Mouse (Mus musculus) lung, postnatal 0 days (tissue): ENCODE results near the gene Tsen34. TPM values are rescaled to one million over a fixed set of nuclear protein-coding genes. Genes with fewer than 3 reads are reported as not detected.

Experiments
- ATAC-seq: fragments of 200-750 bp; cut with Nextera tagmentation; 2 replicates; pipeline ENCODE4 v1.8.0; 2017; ENCODE audit warnings: moderate library complexity
- DNase-seq: peaks from one replicate; pipeline ENCODE4 v3.0.0-alpha.2; 2016; ENCODE audit warnings: low spot score
- H3K27ac ChIP-seq: fragments of 300-500 bp; sonication (generic); 2 replicates; pipeline ENCODE4 v1.5.1; 2014; ENCODE audit warnings: antibody characterized with exemption, mild to moderate bottlenecking, low read length, mixed read lengths
- H3K27me3 ChIP-seq: fragments of 300-500 bp; sonication (generic); replicated peaks from 2 replicates; pipeline ENCODE4 v1.6.1; 2014; ENCODE audit warnings: low read length, mixed read lengths; ENCODE audit not compliant: insufficient read depth
- H3K36me3 ChIP-seq: fragments of 300-500 bp; sonication (generic); 2 replicates; pipeline ENCODE4 v1.6.1; 2014; ENCODE audit warnings: low read length, mixed read lengths; ENCODE audit not compliant: insufficient read depth
- H3K4me1 ChIP-seq: fragments of 300-500 bp; sonication (generic); 2 replicates; pipeline ENCODE4 v1.6.1; 2014; ENCODE audit warnings: antibody characterized with exemption, low read depth, low read length, mixed read lengths; ENCODE audit not compliant: insufficient read depth
- H3K4me2 ChIP-seq: fragments of 300-500 bp; sonication (generic); replicated peaks from 2 replicates; pipeline ENCODE4 v1.6.1; 2014; ENCODE audit warnings: low read depth, mild to moderate bottlenecking, low read length, moderate library complexity, mixed read lengths
- H3K4me3 ChIP-seq: fragments of 300-500 bp; sonication (generic); 2 replicates; pipeline ENCODE4 v1.5.1; 2014; ENCODE audit warnings: low read depth, low read length
- H3K9ac ChIP-seq: fragments of 300-500 bp; sonication (generic); replicated peaks from 2 replicates; pipeline ENCODE4 v1.6.1; 2014; ENCODE audit warnings: low read depth, mild to moderate bottlenecking
- H3K9me3 ChIP-seq: fragments of 300-500 bp; sonication (generic); 2 replicates; pipeline ENCODE4 v1.6.1; 2016; ENCODE audit warnings: low read length, mixed read lengths
- CTCF ChIP-seq: IDR thresholded peaks from 2 replicates; pipeline ENCODE4 v1.5.1; 2016; ENCODE audit warnings: antibody characterized with exemption, mild to moderate bottlenecking
- EP300 ChIP-seq: IDR thresholded peaks from 2 replicates; pipeline ENCODE4 v1.6.1; 2016; ENCODE audit warnings: antibody characterized with exemption, mild to moderate bottlenecking, control low read depth
- whole genome bisulfite sequencing: fragments of 180-500 bp; shearing (Covaris S2); extraction: QIAGEN DNeasy Blood & Tissue Kit; methylation state at CpG from one replicate; pipeline ENCODE4 v1.1.7; 2014; 5-methylcytosine and 5-hydroxymethylcytosine counted together
- polyA plus RNA-seq: library from polyadenylated mRNA; unstranded; fragments of >200 nt; fragmentation: Nextera tagmentation; extraction: Ambion mirVana; gene quantifications from 2 replicates; pipeline ENCODE4 v1.2.1, GENCODE M21; 2015

Gene Tsen34
- polyA plus RNA-seq, 1 experiment from 2014 or later, result 155 TPM

DNA sequence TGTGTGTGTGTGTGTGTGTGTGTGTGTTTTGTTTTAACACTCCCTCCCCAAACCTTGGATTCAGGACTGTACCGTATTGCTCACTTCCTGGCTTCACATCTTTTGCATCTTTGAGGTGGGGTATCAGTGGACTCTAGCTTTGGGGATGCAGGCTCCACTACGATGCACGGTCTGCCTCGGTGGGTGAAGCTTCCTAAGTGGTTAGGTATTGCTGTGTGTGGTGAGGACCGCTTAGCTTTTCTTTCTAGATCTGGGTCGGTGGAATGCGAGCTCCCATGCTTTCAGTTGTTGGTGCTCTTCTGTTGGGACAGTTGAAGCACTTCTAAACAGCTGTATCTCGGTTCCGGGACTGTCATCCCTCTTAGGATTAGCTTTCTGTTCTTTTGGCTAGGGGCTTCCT lies 46.5 kb upstream of the Tsen34 start:
- TF ChIP-seq CTCF, result no peak
- no peak for TF ChIP-seq EP300
- no peak for DNase-seq
- H3K4me2 ChIP-seq, result peak overlapping the region; percentile 93
- peak overlapping the region; percentile 98 for H3K4me3 ChIP-seq
- H3K4me1 ChIP-seq, result peaks cover 14% of the 10 kb centered on the region
- peak overlapping the region; percentile 99 for H3K9ac ChIP-seq
- H3K36me3 ChIP-seq, result peaks cover 5% of the 10 kb centered on the region; the same call in 1 of the 2 replicates
- H3K9me3 ChIP-seq, result no peaks in the 10 kb centered on the region
- H3K27me3 ChIP-seq, result no peaks in the 10 kb centered on the region
- peak overlapping the region; percentile 99; the same call in 1 of the 2 replicates for H3K27ac ChIP-seq
- WGBS, result 7% methylated on average over 9 of the region's 9 CpGs
- ATAC-seq, result no peak

DNA sequence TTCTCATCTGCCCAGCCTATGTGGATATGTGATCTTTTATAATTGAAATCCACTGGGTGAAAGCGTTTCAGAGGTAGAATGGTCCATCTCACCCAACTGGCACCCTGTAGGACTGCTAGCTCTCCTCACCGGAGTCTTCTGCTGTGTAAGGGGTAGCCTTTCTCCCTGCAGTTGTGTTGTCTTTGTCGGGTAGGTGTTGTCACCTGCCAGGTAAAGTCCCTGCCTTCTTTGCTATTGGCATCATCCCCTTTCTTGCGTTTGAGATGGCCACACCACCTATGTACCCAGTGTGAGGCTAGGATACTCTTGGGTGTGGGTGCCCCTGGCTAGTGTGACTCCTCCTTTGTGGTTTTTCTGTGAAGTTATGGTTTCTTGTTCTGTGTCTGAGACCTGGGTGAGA lies 46.0 kb upstream of the Tsen34 start:
- WGBS, result 58% methylated on average over 4 of the region's 4 CpGs
- peak overlapping the region; percentile 98; the same call in 1 of the 2 replicates for H3K4me3 ChIP-seq
- H3K27ac ChIP-seq, result no peak overlapping the region

DNA sequence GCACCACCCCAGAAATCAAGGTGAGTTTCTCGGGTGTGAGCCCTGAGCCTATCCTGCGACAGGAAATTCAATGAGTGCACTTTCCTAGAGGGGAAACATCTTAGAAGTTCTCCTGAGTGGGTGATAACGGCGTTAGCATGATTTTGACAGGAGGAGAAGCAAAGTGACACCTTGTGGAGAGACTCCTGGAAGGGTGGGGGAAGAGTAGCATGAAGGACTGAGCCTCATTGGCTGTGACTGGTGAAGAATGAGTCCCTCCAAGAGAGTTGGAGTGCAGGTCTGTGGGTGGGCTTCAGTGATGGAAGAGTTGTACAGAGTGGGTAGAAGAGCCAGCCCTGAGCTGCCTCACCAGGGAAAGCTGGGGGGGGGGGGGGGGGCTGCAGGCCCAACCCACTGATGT lies 35.7 kb upstream of the Tsen34 start:
- Histone ChIP-seq H3K27me3 (no peaks in the 10 kb centered on the region), H3K4me1 (no peaks in the 10 kb centered on the region), H3K9me3 (no peaks in the 10 kb centered on the region), H3K9ac (no peak overlapping the region), H3K36me3 (peaks cover 79% of the 10 kb centered on the region), H3K4me2 (no peak overlapping the region), H3K27ac (no peak overlapping the region), H3K4me3 (no peak overlapping the region)
- ATAC-seq, result no peak
- 71% methylated on average over 4 of the region's 4 CpGs for WGBS
- no peak for DNase-seq
- TF ChIP-seq EP300 (no peak), CTCF (no peak)

More for the DNA sequence above, 46.0 kb upstream of the Tsen34 start:
- Histone ChIP-seq H3K4me1 (peaks cover 14% of the 10 kb centered on the region), H3K36me3 (peaks cover 10% of the 10 kb centered on the region; the same call in 1 of the 2 replicates), H3K27me3 (no peaks in the 10 kb centered on the region), H3K4me2 (peak overlapping the region; percentile 93), H3K9me3 (no peaks in the 10 kb centered on the region), H3K9ac (peak overlapping the region; percentile 99)
- DNase-seq, result no peak
- no peak for ATAC-seq
- TF ChIP-seq CTCF, result no peak
- TF ChIP-seq EP300, result no peak

DNA sequence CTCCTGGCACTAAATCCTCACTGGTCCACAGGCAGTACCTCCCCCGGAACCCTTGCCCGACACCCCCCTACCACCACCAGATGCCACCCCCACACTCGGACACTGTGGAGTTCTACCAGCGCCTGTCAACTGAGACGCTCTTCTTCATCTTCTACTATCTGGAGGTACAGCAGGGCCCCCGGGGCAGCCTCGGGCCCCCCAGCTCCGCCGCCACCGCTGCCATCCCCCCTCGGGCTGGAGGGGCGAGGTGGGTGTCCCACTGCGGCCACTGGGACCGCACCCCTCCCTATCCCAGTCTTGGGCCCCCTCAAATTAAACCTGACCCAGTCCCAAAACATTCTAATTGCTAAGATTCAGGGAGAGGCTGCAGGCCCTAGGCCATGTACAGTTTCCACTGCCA lies 34.1 kb upstream of the Tsen34 start:
- Histone ChIP-seq H3K36me3 (peaks cover 63% of the 10 kb centered on the region), H3K27me3 (no peaks in the 10 kb centered on the region), H3K9ac (no peak overlapping the region), H3K27ac (no peak overlapping the region), H3K4me2 (no peak overlapping the region), H3K9me3 (no peaks in the 10 kb centered on the region), H3K4me1 (no peaks in the 10 kb centered on the region), H3K4me3 (no peak overlapping the region)
- ATAC-seq, result no peak
- DNase-seq, result no peak
- WGBS, result 91% methylated on average over 14 of the region's 14 CpGs
- no peak for TF ChIP-seq CTCF
- TF ChIP-seq EP300, result no peak

DNA sequence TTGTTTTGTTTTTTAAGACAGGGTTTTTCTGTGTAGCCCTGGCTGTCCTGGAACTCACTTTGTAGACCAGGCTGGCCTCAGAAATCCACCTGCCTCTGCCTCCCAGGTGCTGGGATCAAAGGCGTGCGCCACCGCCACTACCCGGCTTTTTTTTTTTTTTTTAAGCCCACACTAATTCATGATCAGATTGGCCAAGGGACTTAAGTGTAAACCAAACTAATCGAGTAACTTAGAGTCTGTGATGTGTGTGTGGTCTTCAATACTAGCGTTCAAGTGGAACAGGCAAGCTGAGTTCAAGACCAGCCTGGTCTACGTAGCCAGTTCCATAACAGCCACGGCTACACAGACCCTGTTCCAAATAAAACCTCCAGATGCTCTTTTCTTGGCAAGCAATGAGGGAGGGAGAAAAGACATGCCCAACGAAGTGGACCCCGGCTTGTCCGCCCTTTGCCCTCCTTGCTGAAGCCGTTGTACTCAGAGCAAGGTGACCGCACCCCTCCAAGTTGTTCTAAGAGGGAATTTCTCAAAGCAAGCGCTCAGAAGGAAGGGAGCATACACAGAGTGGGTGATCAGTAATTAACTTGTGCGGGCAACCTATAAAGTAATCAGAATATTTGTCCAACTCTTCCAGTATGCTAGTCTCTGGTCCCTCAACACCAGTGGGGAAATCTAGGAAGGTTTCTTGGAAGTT lies 28.0 kb upstream of the Tsen34 start:
- WGBS, result 22% methylated on average over 15 of the region's 15 CpGs
- Histone ChIP-seq H3K36me3 (peaks cover 18% of the 10 kb centered on the region), H3K9me3 (no peaks in the 10 kb centered on the region), H3K9ac (peak overlapping the region; percentile 70), H3K27ac (peak overlapping the region; percentile 90), H3K27me3 (no peaks in the 10 kb centered on the region), H3K4me2 (peak overlapping the region; percentile 68), H3K4me1 (peaks cover 8% of the 10 kb centered on the region), H3K4me3 (peak overlapping the region; percentile 59)
- TF ChIP-seq CTCF, result no peak
- TF ChIP-seq EP300, result peak; percentile 23; the same call in 1 of the 2 replicates
- ATAC-seq (peak; percentile 41), DNase-seq (peak; percentile 72)

DNA sequence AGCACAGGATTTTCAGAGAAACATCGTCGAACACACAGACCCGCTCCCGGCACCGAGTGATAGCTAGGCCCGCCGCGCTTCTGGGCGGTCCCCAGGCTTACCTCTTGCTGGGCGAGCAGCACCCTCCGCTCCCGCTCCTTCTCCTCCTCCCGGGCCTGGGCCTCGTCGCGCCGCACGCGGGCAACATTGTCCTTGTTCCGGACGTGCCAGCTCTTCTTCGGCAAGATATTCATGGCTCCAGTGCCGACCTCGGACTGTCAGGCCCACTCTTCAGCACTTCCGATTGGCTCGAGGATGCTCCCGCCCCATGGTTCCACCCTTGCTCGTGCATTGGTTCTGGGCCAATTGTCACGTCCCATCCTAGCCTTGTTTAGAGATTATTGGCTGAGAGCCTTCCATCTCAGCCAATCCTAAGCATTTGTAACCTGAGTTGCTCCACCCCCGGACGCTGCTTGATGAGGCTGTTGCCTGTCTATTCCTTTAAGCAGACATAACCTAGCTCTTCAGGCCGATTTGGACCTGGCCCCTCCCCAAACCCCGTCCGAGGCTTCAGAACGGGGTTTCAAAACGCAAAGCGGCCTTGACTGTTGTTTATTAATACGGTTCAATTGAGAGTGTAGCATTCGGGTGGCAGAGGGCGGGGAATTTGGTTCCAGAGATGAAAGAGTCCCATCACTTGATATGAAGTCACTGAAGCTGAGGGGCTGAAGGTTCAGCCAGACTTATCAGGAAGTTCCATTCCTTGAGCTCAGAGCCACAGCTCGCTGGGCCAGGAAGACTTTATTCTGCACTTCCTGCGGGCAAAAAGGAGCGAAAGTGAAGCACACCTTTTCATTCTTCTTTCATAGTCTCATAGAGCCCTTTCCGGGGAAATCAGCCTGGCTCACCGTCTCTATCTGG lies 27.2 kb upstream of the Tsen34 start, which contains the start of gene Leng1:
TSS of gene Leng1 (minus strand) at position 626 of the 900 bp plus-strand sequence.
- WGBS, result 2% methylated on average over 45 of the region's 45 CpGs
- TF ChIP-seq CTCF (no peak), EP300 (no peak)
- DNase-seq (peak; percentile 99), ATAC-seq (peak; percentile 99)
- Histone ChIP-seq H3K4me1 (peaks cover 8% of the 10 kb centered on the region), H3K27ac (peak within 1 kb of the TSS; percentile 90), H3K27me3 (no peaks in the 10 kb centered on the region), H3K9ac (peak within 1 kb of the TSS; percentile 70), H3K9me3 (no peaks in the 10 kb centered on the region), H3K4me3 (peak within 1 kb of the TSS; percentile 59), H3K36me3 (peaks cover 10% of the 10 kb centered on the region), H3K4me2 (peak within 1 kb of the TSS; percentile 68)
